Comparison of ENCODE assay signal across 22 mouse cellular contexts in the genomic region with DNA sequence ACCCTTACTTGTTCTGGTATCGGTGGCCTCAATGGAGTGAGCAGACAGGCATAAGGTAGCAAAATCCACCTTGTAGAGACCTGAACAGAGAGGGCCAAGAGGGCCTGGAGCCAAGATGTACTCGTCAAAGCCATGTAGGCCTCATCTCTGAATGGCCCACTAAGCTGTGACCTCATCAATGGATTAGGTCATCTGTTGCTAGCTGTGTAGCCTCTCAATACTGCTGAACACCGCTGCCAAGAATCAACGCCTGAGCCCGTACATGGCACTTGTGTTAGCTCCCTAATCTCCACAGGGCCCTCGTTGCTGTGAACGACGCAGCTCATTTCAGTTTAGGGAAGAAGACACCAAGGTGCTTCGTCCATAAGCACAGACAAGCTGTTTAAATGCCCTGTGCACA.
"Had no signal": no experiment of that assay in that cellular context is flagged by ENCODE, and none has a peak within 500 bp of the region (broad histone marks: within the 10 kb centered on the region; RNA-seq: fewer than 3 reads in every experiment).

No protein-coding gene starts in this region.

- H3K27ac ChIP-seq: limb, embryonic 12.5 days; limb, embryonic 15.5 days; liver, embryonic 14.5 days; macrophage; midbrain, embryonic 12.5 days; midbrain, embryonic 15.5 days; neural tube, embryonic 12.5 days; neural tube, embryonic 15.5 days; stomach, postnatal 0 days had no signal

- H3K27me3 ChIP-seq: limb, embryonic 12.5 days; limb, embryonic 15.5 days; midbrain, embryonic 12.5 days; midbrain, embryonic 15.5 days; neural tube, embryonic 12.5 days; neural tube, embryonic 15.5 days had no signal

- DNase-seq: kidney, postnatal 14 days; kidney, postnatal 4 days; left cerebral cortex, postnatal 4 days; liver, postnatal 0 days; lung, embryonic 14.5 days; right cerebral cortex, adult 18-20 months; right cerebral cortex, postnatal 14 days; right cerebral cortex, postnatal 4 days; thymus, adult 2 months; thymus, postnatal 14 days; thymus, postnatal 4 days had no signal

- H3K9me3 ChIP-seq: limb, embryonic 12.5 days; limb, embryonic 15.5 days; midbrain, embryonic 12.5 days; midbrain, embryonic 15.5 days; neural tube, embryonic 12.5 days; neural tube, embryonic 15.5 days had no signal

- ATAC-seq: lung, postnatal 0 days; midbrain, embryonic 15.5 days had no signal

- H3K4me2 ChIP-seq: limb, embryonic 12.5 days; limb, embryonic 15.5 days; liver, embryonic 11.5 days; lung, embryonic 14.5 days; midbrain, embryonic 12.5 days; midbrain, embryonic 15.5 days; neural tube, embryonic 12.5 days; neural tube, embryonic 15.5 days had no signal

- H3K36me3 ChIP-seq: limb, embryonic 12.5 days; limb, embryonic 15.5 days; midbrain, embryonic 12.5 days; midbrain, embryonic 15.5 days; neural tube, embryonic 12.5 days; neural tube, embryonic 15.5 days had no signal

- H3K4me1 ChIP-seq: limb, embryonic 12.5 days; limb, embryonic 15.5 days; midbrain, embryonic 12.5 days; midbrain, embryonic 15.5 days; neural tube, embryonic 12.5 days; neural tube, embryonic 15.5 days had no signal

- H3K9ac ChIP-seq: limb, embryonic 12.5 days; limb, embryonic 15.5 days; liver, embryonic 14.5 days; liver, postnatal 0 days; lung, embryonic 14.5 days; midbrain, embryonic 12.5 days; midbrain, embryonic 15.5 days; neural tube, embryonic 12.5 days; neural tube, embryonic 15.5 days had no signal

- H3K4me3 ChIP-seq: limb, embryonic 12.5 days; limb, embryonic 15.5 days; midbrain, embryonic 12.5 days; midbrain, embryonic 15.5 days; neural tube, embryonic 12.5 days; neural tube, embryonic 15.5 days had no signal
